Mouse (Mus musculus): Measurements from ENCODE around the gene Atpaf1.

DNA sequence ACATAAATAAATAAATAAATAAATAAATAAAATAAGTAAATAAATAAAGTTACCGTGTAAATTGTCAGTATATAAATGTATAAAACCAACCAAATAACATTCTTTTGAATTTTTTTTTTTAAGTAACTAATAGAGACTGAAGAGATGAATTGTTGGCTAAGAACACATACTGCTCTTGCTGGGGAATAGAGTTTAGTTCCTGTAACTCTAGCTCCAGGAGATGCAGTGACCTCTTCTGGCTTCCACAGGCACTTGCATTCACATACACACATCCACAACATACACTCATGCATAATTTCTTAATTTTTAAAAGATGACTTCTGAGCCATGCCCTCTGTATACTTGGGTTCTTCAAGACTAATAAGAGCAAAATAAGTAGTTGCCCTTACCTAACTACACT is 29.8 kb upstream of the Atpaf1 start:
- TF ChIP-seq CTCF (IDR thresholded peaks at IDR 0.05) = peak; percentile 14; the same call in 1 of the 2 replicates
- TF ChIP-seq EP300 (IDR thresholded peaks at IDR 0.05; ENCODE audit: insufficient read depth, low read depth, low read length) = no peak
- no peak for TF ChIP-seq POLR2A (IDR thresholded peaks at IDR 0.05; ENCODE audit: insufficient read depth, low read depth, low read length)
